Mouse (Mus musculus): ENCODE measurements at regions not wholly inside any gene's neighbourhood (a gene's known extent, or its start where the extent isn't known, plus 50 kb on each side); places are given as distances from the start of the nearest gene placed in this dataset.

DNA sequence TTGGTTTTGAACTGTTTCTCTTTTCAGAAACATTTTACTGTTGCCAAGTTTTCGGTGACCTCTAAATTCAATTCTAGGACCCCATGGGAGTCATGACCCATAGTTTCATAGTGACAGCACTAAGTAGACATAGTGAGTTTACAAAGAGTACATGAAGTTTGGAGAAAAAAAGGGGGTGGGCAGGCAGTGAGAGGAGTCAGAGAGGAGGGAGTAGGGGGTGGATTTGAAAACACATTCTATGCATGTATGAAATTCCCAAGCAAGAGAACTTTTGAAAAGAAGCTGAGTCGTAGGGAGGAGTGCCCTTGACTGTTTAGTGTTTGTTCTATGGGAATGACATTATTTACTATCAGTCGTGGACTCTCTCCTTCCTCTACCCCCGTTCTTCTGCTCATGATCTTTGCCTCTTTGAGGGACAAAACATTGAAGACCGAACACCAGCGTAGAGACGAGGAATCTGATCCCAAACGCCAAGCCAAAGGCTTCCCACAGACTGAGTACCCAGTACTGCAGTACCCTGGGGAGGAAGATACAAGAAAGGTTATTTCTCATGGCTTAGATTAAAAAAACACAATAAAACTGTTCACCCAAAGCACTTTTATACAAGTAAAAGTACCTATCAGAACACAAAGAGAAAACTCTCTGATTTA, 229.1 kb upstream of the Map3k1 start:
- Histone ChIP-seq H3K4me2 (no peak overlapping the region), H3K27me3 (no peaks in the 10 kb centered on the region), H3K9ac (no peak overlapping the region), H3K4me1 (no peaks in the 10 kb centered on the region), H3K36me3 (no peaks in the 10 kb centered on the region), H3K4me3 (no peak overlapping the region), H3K9me3 (peaks cover 3% of the 10 kb centered on the region; the same call in 1 of the 2 replicates), H3K27ac (no peak overlapping the region)
- 80% methylated on average over 8 of the region's 8 CpGs for WGBS
- no peak for ATAC-seq (ENCODE audit: insufficient number of reproducible peaks, insufficient read depth, low FRiP score, low TSS enrichment, low read depth)

GRCm38 (mm10) chr13:112038556-112039304, 229.9 kb upstream of the Map3k1 start:
- Histone ChIP-seq H3K4me2 (no peak overlapping the region), H3K27me3 (no peaks in the 10 kb centered on the region), H3K36me3 (no peaks in the 10 kb centered on the region), H3K4me3 (no peak overlapping the region), H3K9ac (no peak overlapping the region), H3K4me1 (no peaks in the 10 kb centered on the region), H3K9me3 (peaks cover 3% of the 10 kb centered on the region; the same call in 1 of the 2 replicates), H3K27ac (no peak overlapping the region)
- WGBS: 86% methylated on average over 9 of the region's 9 CpGs
- no peak for ATAC-seq (ENCODE audit: insufficient number of reproducible peaks, insufficient read depth, low FRiP score, low TSS enrichment, low read depth)

DNA sequence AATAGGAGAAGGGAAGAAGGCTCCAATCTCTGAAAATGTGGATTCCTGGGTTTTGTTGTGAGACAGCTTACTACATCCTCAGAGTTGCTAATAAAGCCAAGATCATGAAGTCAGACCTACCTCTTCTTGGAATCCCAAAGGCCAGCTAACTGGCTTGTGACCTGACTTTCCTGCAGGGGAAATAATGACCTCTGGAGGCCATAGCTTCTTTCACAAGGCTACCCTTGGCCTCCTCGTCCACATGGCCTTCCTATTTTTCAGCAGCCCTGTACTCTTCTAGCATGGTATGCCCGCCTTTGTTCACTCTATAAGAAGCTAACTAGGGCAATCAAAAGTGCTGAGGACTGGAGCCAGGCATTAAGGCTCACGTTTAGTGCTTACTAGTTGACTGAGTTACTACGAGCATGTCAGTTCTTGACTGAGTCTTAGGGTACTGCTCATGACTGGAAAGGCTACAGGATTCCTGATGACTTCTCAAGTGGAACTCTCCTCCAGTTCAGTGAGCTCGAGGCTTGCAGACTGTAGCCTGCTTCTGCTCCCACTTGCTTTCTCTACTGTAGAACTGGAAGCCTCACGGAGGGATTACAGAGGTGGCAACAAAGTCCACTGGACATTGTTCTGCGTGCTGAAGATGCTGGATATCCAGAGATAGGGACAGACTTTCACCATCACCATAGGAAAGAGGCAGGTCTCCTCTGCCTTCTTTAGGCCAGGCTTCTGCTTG, 230.8 kb upstream of the Map3k1 start:
- Histone ChIP-seq H3K36me3 (no peaks in the 10 kb centered on the region), H3K9ac (no peak overlapping the region), H3K4me3 (no peak overlapping the region), H3K27ac (no peak overlapping the region), H3K4me2 (no peak overlapping the region), H3K27me3 (no peaks in the 10 kb centered on the region), H3K4me1 (no peaks in the 10 kb centered on the region), H3K9me3 (peaks cover 3% of the 10 kb centered on the region; the same call in 1 of the 2 replicates)
- WGBS: 84% methylated on average over 7 of the region's 7 CpGs
- ATAC-seq (ENCODE audit: insufficient number of reproducible peaks, insufficient read depth, low FRiP score, low TSS enrichment, low read depth): no peak

- H3K9me3 ChIP-seq: peaks cover 3% of the 10 kb centered on the region; the same call in 1 of the 2 replicates
- no peak overlapping the region for H3K27ac ChIP-seq
- no peaks in the 10 kb centered on the region for H3K4me1 ChIP-seq
- H3K4me2 ChIP-seq: no peak overlapping the region
- H3K4me3 ChIP-seq: no peak overlapping the region
- no peaks in the 10 kb centered on the region for H3K27me3 ChIP-seq
- H3K9ac ChIP-seq: no peak overlapping the region
- 94% methylated on average over 13 of the region's 13 CpGs for WGBS
- ATAC-seq (ENCODE audit: insufficient number of reproducible peaks, insufficient read depth, low FRiP score, low TSS enrichment, low read depth): no peak
- no peaks in the 10 kb centered on the region for H3K36me3 ChIP-seq
Measured at GRCm38 (mm10) chr13:112043524-112044246, 234.9 kb upstream of the Map3k1 start.

- peaks cover 3% of the 10 kb centered on the region; the same call in 1 of the 2 replicates for H3K9me3 ChIP-seq
- H3K27ac ChIP-seq: no peak overlapping the region
- H3K4me1 ChIP-seq: no peaks in the 10 kb centered on the region
- H3K4me3 ChIP-seq: no peak overlapping the region
- H3K4me2 ChIP-seq: no peak overlapping the region
- 56% methylated on average over 5 of the region's 5 CpGs for WGBS
- no peaks in the 10 kb centered on the region for H3K27me3 ChIP-seq
- H3K9ac ChIP-seq: no peak overlapping the region
- no peak for ATAC-seq (ENCODE audit: insufficient number of reproducible peaks, insufficient read depth, low FRiP score, low TSS enrichment, low read depth)
- H3K36me3 ChIP-seq: no peaks in the 10 kb centered on the region
Measured at GRCm38 (mm10) chr13:112044372-112044771, 235.6 kb upstream of the Map3k1 start.

GRCm38 (mm10) chr13:112046247-112047211, 237.7 kb upstream of the Map3k1 start:
- Histone ChIP-seq H3K9ac (no peak overlapping the region), H3K4me2 (no peak overlapping the region), H3K4me1 (no peaks in the 10 kb centered on the region), H3K9me3 (peaks cover 3% of the 10 kb centered on the region; the same call in 1 of the 2 replicates), H3K36me3 (no peaks in the 10 kb centered on the region), H3K4me3 (no peak overlapping the region), H3K27me3 (no peaks in the 10 kb centered on the region), H3K27ac (no peak overlapping the region)
- ATAC-seq (ENCODE audit: insufficient number of reproducible peaks, insufficient read depth, low FRiP score, low TSS enrichment, low read depth): no peak
- WGBS: 86% methylated on average over 15 of the region's 15 CpGs

GRCm38 (mm10) chr13:112047408-112047807, 238.6 kb upstream of the Map3k1 start:
- no peaks in the 10 kb centered on the region for H3K4me1 ChIP-seq
- WGBS: 87% methylated on average over 3 of the region's 3 CpGs
- no peak for ATAC-seq (ENCODE audit: insufficient number of reproducible peaks, insufficient read depth, low FRiP score, low TSS enrichment, low read depth)
- H3K27ac ChIP-seq: no peak overlapping the region
- peaks cover 3% of the 10 kb centered on the region; the same call in 1 of the 2 replicates for H3K9me3 ChIP-seq
- no peaks in the 10 kb centered on the region for H3K36me3 ChIP-seq
- no peaks in the 10 kb centered on the region for H3K27me3 ChIP-seq
- H3K4me3 ChIP-seq: no peak overlapping the region
- no peak overlapping the region for H3K4me2 ChIP-seq
- H3K9ac ChIP-seq: no peak overlapping the region

- Histone ChIP-seq H3K36me3 (no peaks in the 10 kb centered on the region), H3K9ac (no peak overlapping the region), H3K27me3 (no peaks in the 10 kb centered on the region), H3K4me1 (no peaks in the 10 kb centered on the region), H3K4me2 (no peak overlapping the region), H3K4me3 (no peak overlapping the region), H3K27ac (no peak overlapping the region), H3K9me3 (no peaks in the 10 kb centered on the region)
- 74% methylated on average over 13 of the region's 13 CpGs for WGBS
- no peak for ATAC-seq (ENCODE audit: insufficient number of reproducible peaks, insufficient read depth, low FRiP score, low TSS enrichment, low read depth)
Measured at GRCm38 (mm10) chr13:112047874-112048273, 239.1 kb upstream of the Map3k1 start.

DNA sequence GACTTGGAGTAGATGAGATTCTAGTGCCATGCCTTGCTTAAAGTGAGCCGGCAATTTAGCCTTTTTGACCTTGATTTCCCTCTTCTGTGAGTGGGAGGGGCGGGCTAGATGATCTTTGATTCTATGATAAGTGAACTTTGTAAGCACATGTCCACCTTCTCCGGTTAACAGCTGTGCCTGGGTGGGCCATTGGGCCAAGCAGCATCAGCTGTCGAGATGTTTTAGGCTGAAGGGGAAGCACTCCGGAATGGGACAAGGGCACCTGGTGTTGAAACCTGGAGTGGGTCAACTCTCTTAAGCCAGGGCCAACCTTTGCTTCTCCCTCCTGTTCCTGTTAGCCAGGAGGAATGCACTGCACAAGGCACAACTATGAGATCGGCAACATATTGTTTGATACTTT, 239.5 kb upstream of the Map3k1 start:
- H3K4me1 ChIP-seq: no peaks in the 10 kb centered on the region
- no peak overlapping the region for H3K4me2 ChIP-seq
- no peak overlapping the region for H3K9ac ChIP-seq
- no peak overlapping the region for H3K4me3 ChIP-seq
- no peak overlapping the region for H3K27ac ChIP-seq
- no peak for ATAC-seq (ENCODE audit: insufficient number of reproducible peaks, insufficient read depth, low FRiP score, low TSS enrichment, low read depth)
- no peaks in the 10 kb centered on the region for H3K27me3 ChIP-seq
- no peaks in the 10 kb centered on the region for H3K36me3 ChIP-seq
- 83% methylated on average over 6 of the region's 6 CpGs for WGBS
- H3K9me3 ChIP-seq: no peaks in the 10 kb centered on the region

DNA sequence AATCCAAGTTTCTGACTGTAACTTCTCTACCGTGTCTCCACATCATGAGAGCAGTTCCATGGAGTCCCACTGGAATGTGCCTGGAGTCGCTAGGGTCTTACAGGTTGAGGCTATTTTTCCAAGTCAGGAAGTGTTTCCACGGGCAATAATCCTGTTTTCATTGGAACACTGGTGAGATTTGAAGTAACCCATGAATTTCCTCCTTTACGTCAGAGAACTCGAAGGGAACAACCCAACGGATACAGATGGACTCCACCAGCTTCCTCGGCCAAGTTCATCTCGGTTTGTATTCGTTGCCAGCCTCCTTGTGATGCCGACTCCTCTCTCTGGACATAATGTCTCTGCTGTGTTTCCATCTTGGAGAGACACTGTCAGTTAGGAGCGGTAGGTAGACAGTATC, 237.4 kb upstream of the Ankrd55 start:
- Histone ChIP-seq H3K9ac (no peak overlapping the region), H3K4me3 (no peak overlapping the region), H3K27ac (no peak overlapping the region), H3K4me1 (no peaks in the 10 kb centered on the region), H3K36me3 (no peaks in the 10 kb centered on the region), H3K27me3 (no peaks in the 10 kb centered on the region), H3K4me2 (no peak overlapping the region), H3K9me3 (no peaks in the 10 kb centered on the region)
- no peak for ATAC-seq (ENCODE audit: insufficient number of reproducible peaks, insufficient read depth, low FRiP score, low TSS enrichment, low read depth)
- 90% methylated on average over 11 of the region's 11 CpGs for WGBS
